Mouse (Mus musculus) lung, embryonic 16.5 days (tissue): ENCODE measurements around the gene Zmynd8. TPM values are rescaled to one million over a fixed set of nuclear protein-coding genes. Genes with fewer than 3 reads are reported as not detected.

ENCODE experiments used
- ATAC-seq: fragments of 200-750 bp; cut with Nextera tagmentation; 2 replicates; pipeline ENCODE4 v1.8.0; 2017; ENCODE audit warnings: low read depth, mild to moderate bottlenecking, moderate library complexity
- H3K27ac ChIP-seq: fragments of 300-500 bp; sonication (generic); 2 replicates; pipeline ENCODE4 v1.5.1; 2014; ENCODE audit warnings: mild to moderate bottlenecking, control low read depth, low read length
- H3K27me3 ChIP-seq: fragments of 300-500 bp; sonication (generic); 2 replicates; pipeline ENCODE4 v1.6.1; 2014; ENCODE audit warnings: low read depth, low read length, mixed read lengths; ENCODE audit not compliant: control insufficient read depth, insufficient read depth
- H3K36me3 ChIP-seq: fragments of 300-500 bp; sonication (generic); 2 replicates; pipeline ENCODE4 v1.6.1; 2014; ENCODE audit warnings: low read length; ENCODE audit not compliant: control insufficient read depth, insufficient read depth
- H3K4me1 ChIP-seq: fragments of 300-500 bp; sonication (generic); replicated peaks from 2 replicates; pipeline ENCODE4 v1.6.1; 2014; ENCODE audit warnings: low read length, mixed read lengths; ENCODE audit not compliant: control insufficient read depth, insufficient read depth
- H3K4me2 ChIP-seq: fragments of 300-500 bp; sonication (generic); 2 replicates; pipeline ENCODE4 v1.6.1; 2014; ENCODE audit warnings: low read depth, low read length, control low read depth
- H3K4me3 ChIP-seq: fragments of 300-500 bp; sonication (generic); 2 replicates; pipeline ENCODE4 v1.5.1; 2014; ENCODE audit warnings: mild to moderate bottlenecking, low read length, control low read depth
- H3K9ac ChIP-seq: fragments of 300-500 bp; sonication (generic); 2 replicates; pipeline ENCODE4 v1.6.1; 2014; ENCODE audit warnings: low read length, control low read depth
- H3K9me3 ChIP-seq: fragments of 300-500 bp; sonication (generic); 2 replicates; pipeline ENCODE4 v1.6.1; 2016; ENCODE audit warnings: low read length; ENCODE audit not compliant: control insufficient read depth
- WGBS: fragments of 180-500 bp; shearing (Covaris S2); extraction: QIAGEN DNeasy Blood & Tissue Kit; methylation state at CpG from one replicate; pipeline ENCODE4 v1.1.7; 2014; 5-methylcytosine and 5-hydroxymethylcytosine counted together
- polyA plus RNA-seq: library from polyadenylated mRNA; unstranded; fragments of >200 nt; fragmentation: Nextera tagmentation; extraction: Ambion mirVana; gene quantifications from 2 replicates; pipeline ENCODE4 v1.2.1, GENCODE M21; 2015

Gene Zmynd8
- polyA plus RNA-seq, 1 experiment from 2014 or later: 48.7 TPM

GRCm38 (mm10) chr2:165889874-165890273, 8.9 kb downstream of the Zmynd8 start:
- H3K4me1 ChIP-seq: peaks cover 39% of the 10 kb centered on the region
- no peaks in the 10 kb centered on the region for H3K27me3 ChIP-seq
- WGBS: 87% methylated on average over 10 of the region's 10 CpGs
- no peak for ATAC-seq
- H3K27ac ChIP-seq: no peak overlapping the region
- no peaks in the 10 kb centered on the region for H3K36me3 ChIP-seq
- H3K9ac ChIP-seq: no peak overlapping the region
- no peak overlapping the region for H3K4me2 ChIP-seq
- H3K4me3 ChIP-seq: no peak overlapping the region
- H3K9me3 ChIP-seq: no peaks in the 10 kb centered on the region

DNA sequence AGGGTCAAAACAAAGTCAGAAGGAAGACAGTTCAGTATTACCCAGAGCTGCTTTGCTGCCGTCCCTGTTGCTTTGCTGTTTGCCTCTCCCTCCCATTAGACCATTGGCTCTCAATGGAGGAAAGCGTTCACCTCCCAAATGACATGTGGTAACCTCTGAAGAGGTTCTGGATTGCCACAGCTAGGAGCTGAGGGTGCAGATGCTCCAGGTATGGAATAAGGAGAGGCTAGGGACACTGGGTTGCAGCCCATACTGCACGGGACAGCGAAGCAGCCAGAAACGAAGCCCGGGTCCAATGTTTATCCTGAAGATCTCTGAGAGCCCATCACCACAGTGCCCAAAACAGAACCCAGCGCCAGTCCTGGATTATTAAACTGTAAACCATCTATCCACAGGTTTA, 9.6 kb downstream of the Zmynd8 start:
- Histone ChIP-seq H3K4me1 (peaks cover 44% of the 10 kb centered on the region), H3K9me3 (no peaks in the 10 kb centered on the region), H3K36me3 (no peaks in the 10 kb centered on the region), H3K27me3 (no peaks in the 10 kb centered on the region), H3K4me3 (no peak overlapping the region), H3K9ac (no peak overlapping the region), H3K4me2 (no peak overlapping the region), H3K27ac (no peak overlapping the region)
- ATAC-seq: no peak
- 62% methylated on average over 7 of the region's 7 CpGs for WGBS

DNA sequence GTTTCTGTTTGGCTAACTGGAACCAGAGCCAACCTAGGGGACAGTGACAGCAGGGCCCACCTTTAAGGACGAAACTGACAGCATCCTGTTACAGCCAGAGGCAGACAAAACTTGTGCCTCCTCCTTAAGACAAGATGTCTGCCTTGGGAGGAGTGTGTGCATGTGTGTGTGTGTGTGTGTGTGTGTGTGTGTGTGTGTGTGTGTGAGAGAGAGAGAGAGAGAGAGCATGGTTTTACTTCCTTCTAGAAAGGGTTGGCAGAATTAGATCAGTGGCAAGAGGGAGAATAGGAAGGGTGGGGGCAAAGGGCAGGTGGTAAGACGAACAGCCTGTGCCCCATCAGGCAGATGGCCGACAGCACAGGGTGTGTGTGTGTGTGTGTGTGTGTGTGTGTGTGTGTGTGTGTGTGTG, 10.0 kb downstream of the Zmynd8 start:
- H3K4me2 ChIP-seq: no peak overlapping the region
- peaks cover 48% of the 10 kb centered on the region for H3K4me1 ChIP-seq
- no peaks in the 10 kb centered on the region for H3K9me3 ChIP-seq
- 0 out of 2 replicates have a peak overlapping the region, but pooled peaks have one; percentile 0 for H3K9ac ChIP-seq
- H3K27me3 ChIP-seq: no peaks in the 10 kb centered on the region
- peak overlapping the region; percentile 100 for H3K27ac ChIP-seq
- WGBS: 21% methylated on average over 3 of the region's 3 CpGs
- no peaks in the 10 kb centered on the region for H3K36me3 ChIP-seq
- H3K4me3 ChIP-seq: no peak overlapping the region
- no peak for ATAC-seq

GRCm38 (mm10) chr2:165888396-165888795, 10.4 kb downstream of the Zmynd8 start:
- Histone ChIP-seq H3K9ac (peak overlapping the region; percentile 36; the same call in 1 of the 2 replicates), H3K27ac (peak overlapping the region; percentile 100), H3K9me3 (no peaks in the 10 kb centered on the region), H3K4me1 (peaks cover 52% of the 10 kb centered on the region), H3K27me3 (no peaks in the 10 kb centered on the region), H3K36me3 (no peaks in the 10 kb centered on the region), H3K4me3 (no peak overlapping the region), H3K4me2 (no peak overlapping the region)
- WGBS: 10% methylated on average over 13 of the region's 13 CpGs
- peak; percentile 53 for ATAC-seq

DNA sequence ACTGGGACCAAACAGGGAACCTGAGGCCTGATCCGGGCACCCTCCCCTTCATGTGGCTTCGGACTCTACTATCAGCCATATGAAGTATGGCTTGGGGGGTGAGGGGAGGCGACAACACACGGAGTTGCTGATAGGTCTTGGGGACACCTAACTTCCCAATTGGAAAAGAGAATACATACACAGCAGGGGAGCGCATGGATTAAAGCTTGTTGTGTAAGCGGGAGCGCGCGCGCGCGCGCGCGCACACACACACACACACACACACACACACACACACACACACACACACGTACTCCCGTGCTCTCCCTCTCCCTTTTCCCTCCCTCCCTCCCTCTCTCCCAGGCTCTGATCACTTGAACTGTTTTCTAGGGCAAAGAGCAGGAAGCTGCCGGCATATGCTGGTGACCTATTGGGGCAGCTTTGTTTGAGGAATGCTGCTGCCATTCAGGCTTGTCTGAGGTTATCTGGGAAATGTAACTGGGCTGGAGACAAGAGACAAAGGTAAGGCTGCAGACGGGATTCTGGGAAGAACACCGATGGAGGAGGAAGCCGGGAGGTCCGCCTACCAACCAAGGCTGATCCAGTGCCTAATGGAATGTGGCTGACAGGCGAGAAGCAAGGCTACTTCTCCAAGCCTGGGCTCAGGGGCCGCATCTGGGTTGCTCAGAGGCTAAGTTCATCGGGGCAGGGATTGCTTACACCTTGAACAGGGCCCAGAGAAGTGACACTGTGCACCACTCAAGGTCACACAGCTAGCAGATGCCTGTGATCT, 11.8 kb downstream of the Zmynd8 start:
- Histone ChIP-seq H3K9ac (peak overlapping the region; percentile 79), H3K4me3 (no peak overlapping the region), H3K4me1 (peaks cover 64% of the 10 kb centered on the region), H3K4me2 (no peak overlapping the region), H3K36me3 (no peaks in the 10 kb centered on the region), H3K27me3 (no peaks in the 10 kb centered on the region), H3K9me3 (no peaks in the 10 kb centered on the region), H3K27ac (peak overlapping the region; percentile 100)
- no peak for ATAC-seq
- WGBS: 9% methylated on average over 25 of the region's 25 CpGs

DNA sequence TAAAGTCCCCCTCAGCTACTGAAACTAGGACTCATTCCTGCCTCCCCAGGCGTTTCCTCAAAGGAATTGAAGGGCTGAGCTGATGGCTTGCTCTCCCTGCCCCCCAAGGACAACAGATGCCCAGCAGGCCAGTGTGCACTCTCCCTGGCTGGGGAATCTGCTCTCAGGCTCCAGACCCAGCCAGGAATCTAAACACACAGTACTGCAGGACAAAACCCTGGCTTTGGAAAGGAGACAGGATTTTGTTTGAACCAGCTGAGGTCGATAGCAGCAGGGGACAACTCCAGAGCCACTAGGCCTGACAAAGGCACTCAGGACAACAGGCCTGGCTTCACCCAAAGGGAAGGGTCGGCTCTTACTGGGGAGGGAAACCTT, 12.3 kb downstream of the Zmynd8 start:
- no peak for ATAC-seq
- H3K9me3 ChIP-seq: no peaks in the 10 kb centered on the region
- WGBS: 13% methylated on average over 3 of the region's 3 CpGs

DNA sequence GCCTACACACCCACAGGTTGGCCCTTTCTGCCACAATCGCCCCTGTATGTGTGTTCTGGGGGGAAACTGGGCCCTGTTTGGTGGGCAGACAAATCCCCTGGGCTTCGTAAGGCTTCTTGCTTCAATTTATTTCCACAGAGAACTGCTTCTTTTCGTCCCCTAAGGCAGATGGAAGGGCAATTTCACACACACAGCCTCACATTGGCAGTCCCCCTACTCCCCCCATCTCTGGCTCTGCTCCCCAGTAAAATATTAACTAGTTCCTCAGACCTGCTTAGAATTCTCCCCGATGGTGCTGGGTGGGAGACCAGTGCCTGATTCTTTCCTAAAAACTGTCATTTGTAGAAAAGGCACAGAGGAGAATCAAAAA, 12.9 kb downstream of the Zmynd8 start:
- Histone ChIP-seq H3K36me3 (no peaks in the 10 kb centered on the region), H3K4me2 (no peak overlapping the region), H3K9ac (peak overlapping the region; percentile 79), H3K4me3 (no peak overlapping the region), H3K27me3 (no peaks in the 10 kb centered on the region), H3K9me3 (no peaks in the 10 kb centered on the region), H3K27ac (peak overlapping the region; percentile 100), H3K4me1 (peaks cover 74% of the 10 kb centered on the region)
- 28% methylated on average over 4 of the region's 4 CpGs for WGBS
- ATAC-seq: no peak

More for the DNA sequence above, 12.3 kb downstream of the Zmynd8 start:
- no peak overlapping the region for H3K4me3 ChIP-seq
- peak overlapping the region; percentile 79 for H3K9ac ChIP-seq
- H3K4me1 ChIP-seq: peaks cover 70% of the 10 kb centered on the region
- no peaks in the 10 kb centered on the region for H3K27me3 ChIP-seq
- no peak overlapping the region for H3K4me2 ChIP-seq
- H3K27ac ChIP-seq: peak overlapping the region; percentile 100
- no peaks in the 10 kb centered on the region for H3K36me3 ChIP-seq

DNA sequence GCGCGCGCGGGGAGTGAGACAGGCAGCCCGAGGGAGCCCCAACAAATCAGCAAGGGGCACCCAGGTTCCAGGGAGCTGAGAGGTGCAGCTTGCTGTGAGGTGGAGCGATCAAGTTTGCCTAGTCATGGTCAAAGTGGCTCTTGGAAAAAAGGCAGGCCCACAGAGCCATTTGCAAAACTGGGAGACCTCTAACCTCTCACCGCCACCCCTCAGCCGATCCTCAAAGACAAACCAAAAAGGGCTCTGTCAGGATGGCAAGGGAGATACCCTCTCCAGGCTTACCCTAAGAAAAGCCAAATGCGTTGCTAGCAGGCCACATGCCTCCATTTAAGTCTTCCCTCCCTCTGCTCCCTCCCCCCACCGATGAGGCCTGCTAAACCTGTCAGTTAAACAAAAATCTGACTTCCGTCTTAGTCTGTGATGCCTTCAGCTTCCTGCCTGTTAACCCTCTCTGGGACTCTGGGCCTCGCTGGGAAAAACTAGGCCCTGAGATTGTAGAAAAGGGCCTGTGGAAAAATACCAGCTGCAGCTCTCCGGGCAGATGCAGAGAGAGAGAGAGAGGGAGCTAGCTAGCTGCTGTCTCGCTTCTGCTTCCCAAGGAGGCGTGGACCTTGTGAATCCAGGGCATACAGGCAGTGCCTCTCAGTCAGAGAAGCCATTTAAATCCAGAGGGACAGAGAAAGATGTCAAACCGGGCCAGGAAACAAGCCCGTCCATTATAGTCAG, 13.4 kb downstream of the Zmynd8 start:
- no peaks in the 10 kb centered on the region for H3K9me3 ChIP-seq
- H3K4me2 ChIP-seq: peak overlapping the region; percentile 73
- ATAC-seq: peak; percentile 23
- H3K27me3 ChIP-seq: no peaks in the 10 kb centered on the region
- peaks cover 80% of the 10 kb centered on the region for H3K4me1 ChIP-seq
- WGBS: 7% methylated on average over 15 of the region's 17 CpGs
- H3K36me3 ChIP-seq: no peaks in the 10 kb centered on the region
- H3K9ac ChIP-seq: peak overlapping the region; percentile 79
- peak overlapping the region; percentile 100 for H3K27ac ChIP-seq
- H3K4me3 ChIP-seq: no peak overlapping the region

DNA sequence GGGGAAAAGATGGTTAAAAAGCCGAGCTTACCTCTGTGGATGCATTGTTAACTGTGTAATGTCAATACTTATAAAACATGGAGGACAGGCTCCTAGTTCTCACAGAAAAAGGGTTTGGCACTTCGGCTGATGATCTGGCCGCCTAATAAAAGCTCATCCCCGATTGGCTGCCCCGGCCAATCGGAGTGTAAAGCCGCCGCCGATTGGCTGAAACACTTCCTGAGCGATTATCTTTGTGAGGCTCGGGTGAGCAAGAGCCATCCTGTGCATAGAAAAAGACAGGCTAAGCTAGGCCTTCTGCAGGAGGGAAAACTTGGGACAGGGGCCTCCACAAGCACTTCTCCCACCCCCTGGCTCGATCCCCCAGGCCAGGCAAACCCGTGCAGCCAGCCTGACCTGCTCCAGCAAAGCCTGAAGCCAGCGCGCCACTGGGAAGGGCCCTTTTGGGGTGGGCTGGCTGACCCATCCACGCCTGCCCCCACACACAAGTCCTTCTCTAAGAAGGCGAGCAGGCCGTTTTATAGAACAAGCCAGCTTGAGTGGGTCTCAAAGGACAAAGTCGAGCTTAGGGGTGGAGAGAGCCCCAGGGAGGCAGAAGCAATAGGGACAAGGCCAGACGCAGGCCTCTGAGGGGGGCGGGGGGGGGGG, 14.1 kb downstream of the Zmynd8 start:
- Histone ChIP-seq H3K4me1 (peaks cover 87% of the 10 kb centered on the region), H3K27me3 (no peaks in the 10 kb centered on the region), H3K4me3 (peak overlapping the region; percentile 43), H3K9me3 (no peaks in the 10 kb centered on the region), H3K27ac (peak overlapping the region; percentile 100), H3K4me2 (peak overlapping the region; percentile 73), H3K36me3 (no peaks in the 10 kb centered on the region), H3K9ac (peak overlapping the region; percentile 79)
- ATAC-seq: peak; percentile 71
- WGBS: 3% methylated on average over 21 of the region's 21 CpGs
